Mouse (Mus musculus): ENCODE results near the gene Tmem44. TPM values are rescaled to one million over a fixed set of nuclear protein-coding genes. Genes with fewer than 3 reads are reported as not detected.

Gene Tmem44
- polyA plus RNA-seq, 1 experiment, result 20.8 TPM

DNA sequence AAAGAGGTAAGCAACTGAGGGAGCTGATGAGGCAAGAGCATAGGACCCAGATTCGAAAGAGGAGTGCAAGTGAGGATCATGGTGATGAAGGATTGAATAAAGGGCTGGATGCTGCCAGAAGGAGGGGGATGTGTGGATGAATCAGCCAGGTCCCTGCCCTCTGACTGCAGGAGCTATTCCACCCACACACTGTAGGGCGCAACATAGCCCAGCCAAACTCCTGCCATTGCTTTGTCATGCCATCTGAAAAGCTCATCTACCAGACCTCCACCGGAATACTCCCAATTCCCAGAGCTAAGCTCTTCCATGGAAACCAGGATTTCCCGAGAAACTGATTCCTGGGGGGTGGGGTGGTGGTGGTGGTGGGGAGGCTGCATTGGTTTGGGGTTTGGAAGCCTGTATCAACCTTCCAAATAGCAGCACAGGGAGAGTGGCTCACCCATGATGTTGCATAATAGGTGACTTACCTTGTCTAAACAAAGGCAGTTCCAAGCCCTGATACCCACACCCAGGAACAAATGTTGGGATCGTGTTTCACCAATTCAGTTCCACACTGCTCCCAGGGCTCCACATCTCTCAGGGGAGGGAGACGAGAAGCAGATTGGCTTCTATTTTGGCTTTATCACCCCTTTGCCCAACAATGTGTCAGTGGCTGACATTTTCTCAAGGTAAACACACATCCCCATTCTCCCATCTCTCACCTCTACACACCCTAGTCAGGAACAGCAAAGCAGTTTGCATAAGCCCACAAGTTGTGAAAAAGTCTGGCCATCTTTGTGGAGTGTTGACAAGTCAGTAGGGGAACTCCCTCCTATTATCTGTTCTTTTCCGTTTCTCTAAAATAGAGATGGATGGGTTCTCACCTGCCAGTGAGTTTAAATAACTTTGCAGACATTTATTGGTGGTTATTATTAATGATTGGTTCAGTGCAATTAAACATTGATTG lies 39.9 kb upstream of the Tmem44 start:
- H3K4me1 ChIP-seq (ENCODE audit: control insufficient read depth, insufficient read depth, low read length), result no peaks in the 10 kb centered on the region
- TF ChIP-seq CTCF (IDR thresholded peaks at IDR 0.05; ENCODE audit: borderline replicate concordance, insufficient read depth, low read depth, low read length) (no peak), POLR2A (IDR thresholded peaks at IDR 0.05; ENCODE audit: borderline replicate concordance, insufficient read depth, low read length) (no peak)
- WGBS, result 27% methylated on average over 7 of the region's 7 CpGs
- no peak overlapping the region for H3K4me3 ChIP-seq (replicated peaks; ENCODE audit: insufficient read depth, low read depth, low read length)
- no peaks in the 10 kb centered on the region for H3K27me3 ChIP-seq (ENCODE audit: control insufficient read depth, insufficient read depth, low read length)
- H3K27ac ChIP-seq (ENCODE audit: insufficient read depth, low read length), result no peak overlapping the region
- DNase-seq, result no peak

DNA sequence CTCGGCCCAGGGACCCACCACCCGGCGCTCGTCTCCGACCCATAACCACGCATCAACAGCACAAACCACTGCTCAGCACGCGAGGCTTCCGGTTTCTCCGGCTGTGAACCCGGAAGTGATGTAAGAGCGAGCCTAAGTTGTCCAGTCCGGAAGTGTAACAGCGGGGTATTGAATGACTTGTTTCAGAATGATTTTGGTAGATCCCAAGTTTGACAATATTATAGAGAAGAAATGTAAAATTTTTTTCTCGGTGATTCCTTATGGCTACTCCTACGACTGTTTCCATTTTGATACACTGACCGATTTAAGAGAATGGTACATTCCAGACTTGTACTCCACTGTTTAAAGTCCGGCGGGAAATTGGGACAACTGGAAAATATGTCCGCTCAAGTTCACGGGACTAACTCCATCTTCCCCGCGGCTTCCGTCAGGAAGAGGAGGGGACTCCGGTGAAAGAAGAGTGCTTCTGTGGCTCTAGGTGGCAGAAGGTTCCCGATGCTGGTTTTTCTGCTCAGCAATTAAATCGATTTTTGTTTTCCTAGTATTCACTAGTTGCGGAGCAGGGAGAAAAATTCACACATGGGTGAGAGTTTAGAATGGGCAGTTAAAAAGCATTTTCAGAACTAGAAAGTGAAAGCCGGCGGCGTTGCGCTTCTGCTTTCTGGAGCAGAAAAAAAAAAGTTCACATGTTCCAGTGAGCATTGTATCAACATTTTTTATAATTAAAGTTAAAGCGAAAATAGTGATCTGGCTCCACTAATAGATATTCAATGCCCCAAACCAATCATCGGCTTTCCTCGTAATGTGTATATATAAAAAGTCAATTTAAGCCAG lies 37.1 kb upstream of the Tmem44 start, which contains the start of gene Lsg1:
Gene Lsg1, minus strand, starts transcription at position 99 of the 834 bp plus-strand sequence.
- no peak; the same call in 1 of the 2 replicates for TF ChIP-seq CTCF (IDR thresholded peaks at IDR 0.05; ENCODE audit: borderline replicate concordance, insufficient read depth, low read depth, low read length)
- peak; percentile 78; the same call in 1 of the 2 replicates for TF ChIP-seq POLR2A (IDR thresholded peaks at IDR 0.05; ENCODE audit: borderline replicate concordance, insufficient read depth, low read length)
- peak; percentile 83 to 89 for DNase-seq
- Histone ChIP-seq H3K27me3 (ENCODE audit: control insufficient read depth, insufficient read depth, low read length) (no peaks in the 10 kb centered on the region), H3K4me3 (replicated peaks; ENCODE audit: insufficient read depth, low read depth, low read length) (peak within 1 kb of the TSS; percentile 81), H3K27ac (ENCODE audit: insufficient read depth, low read length) (0 out of 2 replicates have a peak within 1 kb of the TSS, but pooled peaks have one; percentile 45), H3K4me1 (ENCODE audit: control insufficient read depth, insufficient read depth, low read length) (no peaks in the 10 kb centered on the region)
- WGBS, result 2% methylated on average over 35 of the region's 35 CpGs

- no peaks in the 10 kb centered on the region for H3K4me1 ChIP-seq (ENCODE audit: control insufficient read depth, insufficient read depth, low read length)
- no peak for TF ChIP-seq CTCF (IDR thresholded peaks at IDR 0.05; ENCODE audit: borderline replicate concordance, insufficient read depth, low read depth, low read length)
- no peak for TF ChIP-seq POLR2A (IDR thresholded peaks at IDR 0.05; ENCODE audit: borderline replicate concordance, insufficient read depth, low read length)
- peak overlapping the region; percentile 81 for H3K4me3 ChIP-seq (replicated peaks; ENCODE audit: insufficient read depth, low read depth, low read length)
- H3K27me3 ChIP-seq (ENCODE audit: control insufficient read depth, insufficient read depth, low read length), result no peaks in the 10 kb centered on the region
- DNase-seq, result no peak
- H3K27ac ChIP-seq (ENCODE audit: insufficient read depth, low read length), result 0 out of 2 replicates have a peak overlapping the region, but pooled peaks have one; percentile 45
- 1% methylated on average over 19 of the region's 19 CpGs for WGBS
These were observed 36.4 kb upstream of the Tmem44 start for GRCm38 (mm10) chr16:30586935-30587493.

GRCm38 (mm10) chr16:30580765-30581164 lies 30.1 kb upstream of the Tmem44 start:
- no peak for DNase-seq
- WGBS, result 89% methylated on average over 5 of the region's 5 CpGs
- Histone ChIP-seq H3K4me1 (ENCODE audit: control insufficient read depth, insufficient read depth, low read length) (no peaks in the 10 kb centered on the region), H3K27me3 (ENCODE audit: control insufficient read depth, insufficient read depth, low read length) (no peaks in the 10 kb centered on the region), H3K4me3 (replicated peaks; ENCODE audit: insufficient read depth, low read depth, low read length) (no peak overlapping the region), H3K27ac (ENCODE audit: insufficient read depth, low read length) (no peak overlapping the region)
- TF ChIP-seq POLR2A (IDR thresholded peaks at IDR 0.05; ENCODE audit: borderline replicate concordance, insufficient read depth, low read length) (no peak), CTCF (IDR thresholded peaks at IDR 0.05; ENCODE audit: borderline replicate concordance, insufficient read depth, low read depth, low read length) (no peak)

DNA sequence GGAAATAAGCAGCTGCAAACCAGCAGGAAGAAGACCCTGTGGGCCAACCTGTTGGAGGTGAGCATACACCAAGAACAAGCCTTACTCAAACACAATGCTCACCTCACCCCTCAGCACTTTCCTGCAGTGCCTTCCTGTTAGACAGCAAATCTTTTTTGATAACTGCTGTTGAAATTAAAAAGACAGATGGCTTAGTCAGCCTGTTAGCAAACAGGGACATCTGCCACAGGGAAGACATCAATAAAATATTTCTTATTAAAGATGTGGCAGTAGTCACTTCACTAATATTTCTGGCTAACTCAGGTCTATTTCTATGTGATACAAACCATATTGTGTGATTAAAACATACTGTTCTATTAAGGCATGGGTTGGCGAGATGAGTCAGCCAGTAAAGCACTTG lies 25.8 kb upstream of the Tmem44 start:
- no peak for TF ChIP-seq CTCF (IDR thresholded peaks at IDR 0.05; ENCODE audit: borderline replicate concordance, insufficient read depth, low read depth, low read length)
- TF ChIP-seq POLR2A (IDR thresholded peaks at IDR 0.05; ENCODE audit: borderline replicate concordance, insufficient read depth, low read length), result no peak

DNA sequence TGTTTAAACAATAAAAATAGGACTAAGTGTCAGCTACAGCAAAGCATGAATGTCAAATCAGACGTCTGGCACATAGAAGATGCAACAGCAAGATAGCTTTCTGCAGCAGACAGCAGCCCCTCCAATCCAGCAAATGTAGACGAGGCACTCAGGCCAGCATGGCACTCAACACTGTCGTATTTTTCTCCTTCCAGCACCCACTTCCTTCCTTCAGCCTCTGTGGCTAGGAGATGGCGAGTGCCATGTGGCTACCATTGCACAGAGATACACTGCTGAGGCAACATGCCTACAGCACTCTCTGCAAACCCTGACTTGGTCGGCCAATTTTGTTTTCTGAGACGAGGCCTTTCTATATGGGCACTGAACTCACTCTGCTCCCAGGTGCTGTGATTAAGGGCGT lies 25.2 kb upstream of the Tmem44 start:
- H3K4me1 ChIP-seq (ENCODE audit: control insufficient read depth, insufficient read depth, low read length), result no peaks in the 10 kb centered on the region
- no peaks in the 10 kb centered on the region for H3K27me3 ChIP-seq (ENCODE audit: control insufficient read depth, insufficient read depth, low read length)
- no peak overlapping the region for H3K27ac ChIP-seq (ENCODE audit: insufficient read depth, low read length)
- H3K4me3 ChIP-seq (replicated peaks; ENCODE audit: insufficient read depth, low read depth, low read length), result no peak overlapping the region
- WGBS, result 89% methylated on average over 7 of the region's 7 CpGs
- DNase-seq, result no peak
- no peak for TF ChIP-seq POLR2A (IDR thresholded peaks at IDR 0.05; ENCODE audit: borderline replicate concordance, insufficient read depth, low read length)
- no peak for TF ChIP-seq CTCF (IDR thresholded peaks at IDR 0.05; ENCODE audit: borderline replicate concordance, insufficient read depth, low read depth, low read length)

More for the DNA sequence above, 25.8 kb upstream of the Tmem44 start:
- H3K27me3 ChIP-seq (ENCODE audit: control insufficient read depth, insufficient read depth, low read length), result no peaks in the 10 kb centered on the region
- DNase-seq, result no peak
- no peak overlapping the region for H3K27ac ChIP-seq (ENCODE audit: insufficient read depth, low read length)
- H3K4me1 ChIP-seq (ENCODE audit: control insufficient read depth, insufficient read depth, low read length), result no peaks in the 10 kb centered on the region
- 89% methylated on average over 1 of the region's 1 CpGs for WGBS
- H3K4me3 ChIP-seq (replicated peaks; ENCODE audit: insufficient read depth, low read depth, low read length), result no peak overlapping the region

DNA sequence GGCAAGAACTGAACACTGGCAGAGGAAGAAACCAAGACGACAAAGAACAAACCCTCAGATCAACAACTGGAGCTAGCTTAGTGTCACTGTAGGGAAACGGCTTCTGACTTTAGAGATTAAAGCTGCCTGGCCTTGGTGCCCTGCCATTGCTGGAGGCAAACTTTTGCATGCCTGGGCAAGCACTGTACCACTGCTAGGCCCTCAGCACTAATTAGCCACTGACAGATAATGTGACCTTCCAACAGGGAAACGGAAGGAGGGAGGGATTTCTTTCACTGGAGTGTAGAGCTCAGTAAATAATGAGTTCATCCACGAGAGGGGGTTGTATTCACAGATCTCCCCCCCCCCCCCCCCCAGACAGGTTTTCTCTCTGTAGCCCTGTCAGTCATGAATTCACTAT lies 21.6 kb upstream of the Tmem44 start:
- H3K27ac ChIP-seq (ENCODE audit: insufficient read depth, low read length), result no peak overlapping the region
- no peaks in the 10 kb centered on the region for H3K27me3 ChIP-seq (ENCODE audit: control insufficient read depth, insufficient read depth, low read length)
- H3K4me3 ChIP-seq (replicated peaks; ENCODE audit: insufficient read depth, low read depth, low read length), result no peak overlapping the region
- DNase-seq, result no peak
- no peaks in the 10 kb centered on the region for H3K4me1 ChIP-seq (ENCODE audit: control insufficient read depth, insufficient read depth, low read length)
- TF ChIP-seq CTCF (IDR thresholded peaks at IDR 0.05; ENCODE audit: borderline replicate concordance, insufficient read depth, low read depth, low read length) (no peak), POLR2A (IDR thresholded peaks at IDR 0.05; ENCODE audit: borderline replicate concordance, insufficient read depth, low read length) (no peak)
- WGBS, result 65% methylated on average over 4 of the region's 4 CpGs

All from cerebellum, adult 2 months (tissue).